Mouse (Mus musculus) adipocyte (in vitro differentiated cells): ENCODE data around the gene Comtd1.

Experiments
- DNase-seq: peaks from one replicate; pipeline ENCODE4 v3.0.0-alpha.2; 2016; ENCODE audit warnings: low spot score

Gene Comtd1

DNA sequence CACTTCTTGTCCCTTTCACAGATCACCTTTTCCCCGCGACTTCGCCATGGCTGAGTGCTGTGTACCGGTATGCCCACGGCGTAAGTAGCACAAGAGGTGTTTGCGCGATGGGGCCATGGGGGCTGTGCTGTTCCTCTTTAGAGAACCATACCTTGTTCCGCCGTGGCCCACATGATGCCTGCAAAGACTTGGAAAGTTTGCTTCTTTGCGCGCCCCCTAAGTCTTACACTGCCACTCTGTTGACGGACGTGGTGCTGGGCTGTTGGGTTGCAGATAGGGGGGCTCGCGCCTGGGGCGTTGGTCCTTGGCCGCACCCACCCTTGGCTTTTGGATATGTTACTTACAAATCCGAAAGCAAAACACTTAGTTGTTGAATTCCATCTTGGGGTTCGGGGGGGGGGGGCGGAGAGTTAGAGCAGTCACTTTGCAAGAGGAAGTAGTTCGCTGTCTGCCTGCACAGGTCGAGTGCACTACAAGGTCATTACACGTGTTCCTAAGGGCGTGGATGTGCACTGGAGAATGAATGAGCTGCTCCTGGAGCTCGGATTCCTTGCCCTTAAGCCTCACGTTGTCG lies 16.9 kb downstream of the Comtd1 start:
- no peak for DNase-seq

DNA sequence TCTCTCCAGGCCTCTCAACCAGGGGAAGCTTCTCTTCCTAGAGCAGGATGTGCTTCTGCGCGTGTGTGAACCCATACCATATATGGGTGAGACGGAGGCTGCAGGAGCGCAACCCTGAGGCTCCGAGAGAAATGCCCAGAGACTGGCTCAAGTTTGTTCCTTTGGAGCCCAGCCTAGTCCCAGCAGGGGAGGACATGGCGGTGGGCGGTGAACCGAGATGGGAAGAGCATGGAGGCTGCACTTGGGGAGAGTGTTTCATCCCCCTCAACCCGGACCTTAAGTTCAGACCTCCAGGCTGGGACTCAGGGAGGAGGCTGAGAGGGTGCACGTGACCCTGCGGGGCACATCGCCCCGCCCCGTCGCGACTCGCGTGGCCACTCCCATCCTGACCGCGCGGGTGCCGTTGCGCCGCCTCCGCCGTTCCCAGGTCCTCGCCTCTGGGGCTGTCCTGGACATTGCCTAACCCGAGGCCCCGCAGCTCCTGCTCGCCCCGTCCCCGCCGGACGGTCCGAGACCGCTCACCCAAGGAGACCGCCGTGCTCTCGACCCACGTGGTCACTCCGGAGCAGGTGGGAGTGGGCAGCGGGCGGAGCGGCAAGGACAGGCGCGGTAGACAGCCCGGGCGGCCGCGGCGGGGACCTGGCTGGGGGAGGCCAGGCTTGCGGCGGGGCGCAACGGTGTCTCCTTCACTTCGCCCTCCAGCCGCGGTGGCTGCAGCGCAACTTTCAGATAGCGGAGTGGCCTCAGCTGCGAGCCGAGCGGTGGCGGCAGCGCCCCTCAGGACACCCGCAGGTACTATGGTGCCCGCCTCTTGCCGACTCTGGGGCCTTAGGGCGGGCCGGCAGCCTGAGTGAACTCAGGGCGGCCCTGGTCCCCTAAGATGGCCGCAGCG lies 17.7 kb downstream of the Comtd1 start:
- peak; percentile 94 for DNase-seq

DNA sequence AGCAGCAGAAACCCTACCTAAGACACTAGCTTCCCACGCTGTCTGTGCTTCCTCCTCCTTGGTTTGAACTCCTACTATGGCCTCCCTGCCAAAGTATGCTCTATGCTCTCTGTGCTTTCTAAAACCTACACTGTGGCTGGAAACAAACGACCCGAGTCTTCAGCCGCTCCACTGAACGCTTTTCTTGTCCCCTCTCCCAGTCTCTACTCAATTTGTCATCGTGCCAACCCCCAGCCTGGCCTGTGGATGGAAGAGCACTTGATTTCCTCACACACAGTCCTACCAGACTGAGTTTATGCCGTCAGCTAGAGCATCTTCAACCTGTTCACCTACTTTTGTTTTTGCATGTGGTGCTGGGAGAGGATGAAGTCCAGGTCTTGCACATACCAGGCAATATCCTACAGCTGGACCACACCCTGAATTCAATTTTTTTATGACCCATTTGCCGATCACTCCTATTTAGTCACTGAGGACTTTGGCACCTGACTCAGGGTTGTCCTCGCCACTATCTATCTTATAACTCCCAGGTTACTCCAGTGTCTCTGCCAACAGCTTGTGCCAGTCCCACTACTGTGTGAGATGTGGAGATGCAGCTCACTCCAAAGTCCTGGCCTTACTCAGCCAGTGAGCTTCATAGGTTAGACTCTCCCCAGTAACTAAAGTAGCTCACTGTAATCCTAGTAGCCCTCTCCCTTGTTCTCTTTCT lies 22.8 kb downstream of the Comtd1 start:
- DNase-seq: peak; percentile 31

DNA sequence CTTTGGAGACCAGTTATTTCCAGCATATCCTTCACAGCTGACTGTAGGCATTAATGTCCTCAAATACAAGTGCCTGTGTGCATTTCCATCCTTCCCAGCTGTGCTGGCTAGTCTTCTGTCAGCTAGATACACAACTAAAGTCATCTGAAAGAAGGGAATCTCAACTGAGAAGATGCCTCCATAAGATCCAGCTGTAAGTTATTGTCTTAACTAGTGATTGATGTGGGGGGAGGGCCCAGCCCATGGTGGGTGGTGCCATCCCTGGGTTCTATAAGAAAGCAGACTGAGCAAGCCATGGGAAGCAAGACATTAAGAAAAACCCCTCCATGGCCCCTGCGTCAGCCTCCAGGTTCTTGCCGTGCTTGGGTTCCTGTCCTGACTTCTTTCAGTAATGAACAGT lies 23.8 kb downstream of the Comtd1 start, which contains the start of gene Vdac2:
Gene Vdac2 (plus strand): TSS at position 301 of the 400 bp plus-strand sequence.
- no peak for DNase-seq

DNA sequence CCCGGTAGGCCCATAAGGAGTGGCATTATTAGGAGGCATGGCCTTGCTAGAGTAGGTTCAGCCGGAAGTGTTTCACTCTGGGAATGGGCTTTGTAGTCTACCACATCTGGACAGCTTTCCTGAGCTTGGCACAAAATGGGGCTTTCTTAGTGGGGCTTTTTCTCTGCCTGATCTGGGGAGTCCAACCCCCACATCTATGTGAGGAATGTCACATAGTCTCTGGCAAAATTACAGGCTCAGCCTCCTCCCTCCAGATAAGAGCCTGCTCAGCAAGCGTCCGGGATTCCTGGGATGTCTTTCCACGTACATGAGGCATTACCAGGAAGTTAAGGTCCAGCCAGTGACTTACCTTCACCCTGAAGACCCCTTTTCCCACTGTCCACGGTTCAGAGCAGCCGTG lies 24.9 kb downstream of the Comtd1 start:
- DNase-seq: no peak

DNA sequence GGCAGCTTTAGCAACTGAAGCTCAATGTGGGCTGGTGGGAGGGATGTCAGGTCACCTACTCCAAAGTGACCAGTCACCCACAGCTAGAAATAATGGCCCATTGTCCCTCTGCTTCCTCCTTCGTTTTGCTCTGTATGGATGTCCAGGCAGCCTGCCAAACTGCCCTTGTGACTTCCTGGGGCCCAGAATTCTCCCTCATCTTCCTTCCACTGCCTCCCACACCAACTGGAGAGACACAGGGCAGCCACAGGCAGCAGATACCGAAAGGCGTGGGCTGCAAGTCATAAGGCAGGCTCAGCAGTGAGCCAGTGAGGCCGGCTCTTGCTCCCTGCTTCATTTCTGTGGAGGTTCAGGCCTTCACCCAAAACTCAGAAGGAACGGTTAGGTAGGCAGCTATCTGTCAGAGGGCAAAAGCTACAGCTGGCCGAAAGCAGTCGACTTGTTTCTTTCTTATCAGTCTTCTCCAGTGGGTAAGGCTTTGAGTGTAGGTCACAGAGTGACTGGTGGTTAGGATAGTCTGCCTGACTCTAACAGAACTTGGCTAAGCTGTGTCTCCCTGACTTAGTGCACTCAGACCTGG lies 25.9 kb downstream of the Comtd1 start:
- peak; percentile 86 for DNase-seq

DNA sequence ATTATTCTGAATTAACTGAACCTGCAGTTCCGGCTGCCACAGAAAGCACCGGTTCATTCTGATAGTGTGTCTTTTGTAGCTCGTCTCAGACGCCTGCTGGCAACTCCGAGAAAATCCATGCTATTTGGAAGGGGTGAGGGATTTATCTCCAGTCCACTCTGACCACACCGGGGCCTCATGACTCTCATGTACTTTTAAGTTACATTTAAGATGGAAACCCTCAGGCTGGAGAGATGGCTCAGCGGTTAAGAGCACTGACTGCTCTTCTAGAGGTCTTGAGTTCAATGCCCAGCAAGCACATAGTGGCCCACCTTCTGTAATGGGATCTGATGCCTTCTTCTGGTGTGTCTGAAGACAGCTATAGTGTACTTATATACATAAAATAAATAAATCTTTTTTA lies 26.5 kb downstream of the Comtd1 start:
- no peak for DNase-seq

DNA sequence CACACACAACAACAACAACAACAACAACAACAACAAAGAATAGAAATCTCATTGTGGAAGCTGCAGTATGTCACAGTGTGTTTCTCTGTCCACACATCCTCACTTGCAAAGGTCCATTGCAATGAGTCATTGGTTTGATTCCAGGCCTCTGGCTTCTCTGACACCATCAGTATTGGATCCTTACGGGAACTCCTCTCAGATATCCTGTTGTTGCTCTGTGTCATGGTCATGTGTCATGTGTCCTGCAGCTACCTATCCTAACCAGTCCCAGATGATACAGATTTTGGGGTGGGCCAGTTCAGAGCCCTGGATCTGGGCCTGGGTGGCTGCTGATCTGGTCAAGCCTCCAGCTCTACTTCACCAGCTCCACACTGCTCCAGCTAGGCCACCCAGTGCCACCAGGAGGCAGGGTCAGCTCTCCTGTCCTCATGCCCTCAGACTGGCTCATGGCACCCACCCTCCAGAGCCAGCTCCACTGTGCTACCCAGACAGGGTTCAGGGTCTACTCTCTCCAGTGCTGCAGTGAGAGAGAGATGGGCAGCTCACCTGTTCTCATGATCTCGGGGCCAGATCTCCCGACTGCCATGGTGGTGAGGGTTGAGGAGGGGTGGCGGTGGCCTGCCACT lies 27.8 kb downstream of the Comtd1 start:
- peak; percentile 60 for DNase-seq

DNA sequence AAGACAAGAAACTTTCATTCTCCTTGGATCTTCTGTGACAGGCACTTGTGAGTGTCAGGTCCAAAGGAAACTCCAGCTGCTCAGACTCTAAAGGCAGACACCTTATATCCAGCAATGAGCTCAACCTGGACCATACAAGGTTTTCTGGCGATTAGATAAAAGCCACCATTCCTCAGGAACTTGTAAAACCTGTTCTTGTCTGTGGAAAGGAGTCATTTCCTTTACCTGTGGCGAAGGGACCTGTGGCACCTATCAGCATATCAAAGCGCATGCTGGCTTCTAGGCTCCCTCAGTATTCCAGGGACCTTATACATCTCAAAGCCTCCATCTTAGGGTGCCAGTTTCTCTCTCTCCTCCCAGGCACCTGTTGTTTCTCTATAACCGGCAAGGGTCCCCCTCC lies 31.3 kb downstream of the Comtd1 start:
- DNase-seq: no peak

DNA sequence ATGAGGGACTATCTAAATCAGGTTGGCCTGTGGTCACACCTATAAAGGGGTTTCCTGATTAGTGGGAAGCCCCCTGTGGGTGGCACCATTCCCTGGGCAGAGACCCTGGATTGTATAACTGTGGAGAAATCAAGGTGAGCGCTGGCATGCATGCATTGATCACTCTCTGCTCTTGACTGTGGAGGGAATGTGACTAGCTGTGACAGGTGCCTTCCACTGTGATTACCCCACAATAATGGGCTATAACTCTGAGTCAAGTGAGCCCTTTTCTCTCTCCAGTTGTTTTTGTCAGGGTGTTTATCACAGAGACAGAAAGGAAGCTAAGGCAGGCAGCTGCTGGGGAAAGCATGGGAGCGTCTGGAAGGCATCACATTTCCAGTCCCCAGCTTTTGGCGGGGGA lies 32.5 kb downstream of the Comtd1 start:
- no peak for DNase-seq

DNA sequence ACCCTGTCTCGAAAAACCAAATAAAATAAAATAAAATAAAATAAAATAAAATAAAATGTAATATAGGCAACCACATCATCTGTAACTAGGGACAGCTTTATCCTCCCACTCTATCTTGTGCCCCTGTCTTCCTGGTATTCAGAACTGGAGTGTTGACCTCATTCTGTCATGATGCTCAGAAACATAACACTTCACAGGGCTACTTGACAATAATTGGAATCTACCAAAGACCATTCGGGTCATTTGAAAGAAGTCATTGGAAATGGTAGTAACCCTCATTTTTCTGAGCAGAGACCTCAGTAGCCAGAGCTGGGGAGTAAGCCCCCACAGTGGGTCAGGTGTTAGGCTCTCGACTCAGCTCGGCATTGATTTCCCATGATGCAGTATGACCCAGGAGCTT lies 34.2 kb downstream of the Comtd1 start:
- DNase-seq: no peak

DNA sequence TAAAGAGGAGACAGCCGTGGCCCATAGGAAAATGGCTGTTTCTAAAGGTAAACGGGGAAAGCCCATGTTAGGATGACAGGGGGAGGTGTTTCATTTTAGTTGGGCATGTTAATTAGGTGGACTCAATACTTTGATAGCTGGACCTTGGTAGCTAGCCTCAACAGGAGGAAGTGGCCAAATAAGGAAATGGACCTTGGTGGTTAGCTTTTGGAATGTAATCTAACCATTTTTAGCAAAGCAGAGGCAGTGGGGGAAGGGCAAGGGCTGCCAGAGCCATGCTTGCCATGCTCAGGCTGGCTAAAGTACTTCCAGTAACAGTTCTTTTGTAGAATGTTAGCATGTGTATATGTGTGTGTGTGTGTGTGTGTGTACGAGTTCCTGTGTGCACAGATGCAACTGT lies 34.9 kb downstream of the Comtd1 start:
- no peak for DNase-seq

DNA sequence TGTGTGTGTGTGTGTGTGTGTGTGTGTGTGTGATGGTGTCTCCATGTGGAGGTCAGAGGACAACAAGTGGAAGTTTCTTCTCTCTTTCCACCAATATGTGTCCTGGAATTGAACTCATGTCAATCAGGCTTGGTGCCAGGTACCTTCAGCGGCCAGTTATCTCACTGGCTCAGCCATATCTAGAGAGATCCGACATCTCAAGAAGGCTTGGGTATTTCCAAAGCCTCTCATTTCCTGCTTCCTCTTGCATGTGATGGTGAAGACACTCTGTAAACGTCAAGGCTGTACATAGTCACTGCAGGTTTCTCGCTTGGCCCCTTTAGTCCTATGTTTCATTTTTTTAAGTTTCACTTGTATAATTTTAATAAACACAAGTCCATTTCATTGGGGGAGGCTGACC lies 35.6 kb downstream of the Comtd1 start:
- no peak for DNase-seq

DNA sequence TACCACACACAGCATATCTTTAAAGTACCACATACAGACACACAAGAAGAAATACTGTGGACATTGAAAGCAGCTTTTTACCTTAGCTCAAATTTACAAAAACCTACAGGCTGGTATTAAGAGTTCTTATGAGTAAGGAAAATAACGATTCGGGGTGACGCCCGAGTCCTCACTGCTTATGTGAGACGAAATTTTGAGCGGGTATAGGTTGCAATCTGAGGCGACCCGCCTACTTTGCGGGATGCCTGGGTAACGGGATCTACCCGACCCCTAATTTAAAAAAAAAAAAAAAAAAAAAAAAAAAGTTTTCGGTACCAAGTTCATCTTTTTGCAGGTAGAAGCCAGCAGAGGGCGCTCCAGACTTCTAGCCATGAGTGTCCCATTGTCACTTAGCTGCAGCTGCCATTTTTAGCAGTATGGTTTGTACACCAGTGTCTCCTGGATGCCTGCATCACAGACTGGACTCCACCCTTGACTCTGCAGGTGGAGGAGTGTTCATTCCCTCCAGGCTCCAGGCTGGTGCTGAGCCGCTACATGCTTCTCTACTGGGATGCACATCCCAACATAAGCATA lies 36.1 kb downstream of the Comtd1 start:
- DNase-seq: peak; percentile 90

DNA sequence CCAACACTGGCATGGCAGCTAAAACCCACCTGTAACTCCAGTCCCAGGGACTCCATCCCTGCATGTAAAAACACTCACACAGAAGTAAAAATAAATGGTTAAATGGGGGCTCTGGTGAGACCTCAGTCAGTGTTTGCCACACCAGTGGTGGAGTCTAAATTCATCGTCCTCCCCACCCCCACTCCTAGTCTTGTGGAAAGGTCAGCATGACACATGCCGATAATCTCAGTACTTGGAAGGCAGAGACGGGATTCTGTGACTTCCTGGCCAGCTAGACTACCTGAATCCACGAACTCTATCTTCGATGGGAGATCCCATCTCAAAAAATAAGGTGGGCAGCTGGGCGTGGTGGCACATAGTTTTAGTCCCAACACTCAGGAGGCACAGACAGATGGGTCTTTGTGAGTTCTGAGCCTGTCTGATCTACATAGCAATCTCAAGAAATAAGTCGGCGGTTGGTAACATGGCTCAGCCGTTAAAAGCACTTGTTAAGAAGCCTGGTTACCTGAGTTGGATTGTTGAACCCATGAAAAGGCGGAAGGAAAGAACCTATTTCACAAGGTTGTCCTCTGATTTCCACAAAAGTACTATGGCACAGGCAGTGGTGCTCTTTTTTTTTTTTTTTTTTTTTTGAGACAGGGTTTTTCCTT lies 36.9 kb downstream of the Comtd1 start:
- DNase-seq: no peak

DNA sequence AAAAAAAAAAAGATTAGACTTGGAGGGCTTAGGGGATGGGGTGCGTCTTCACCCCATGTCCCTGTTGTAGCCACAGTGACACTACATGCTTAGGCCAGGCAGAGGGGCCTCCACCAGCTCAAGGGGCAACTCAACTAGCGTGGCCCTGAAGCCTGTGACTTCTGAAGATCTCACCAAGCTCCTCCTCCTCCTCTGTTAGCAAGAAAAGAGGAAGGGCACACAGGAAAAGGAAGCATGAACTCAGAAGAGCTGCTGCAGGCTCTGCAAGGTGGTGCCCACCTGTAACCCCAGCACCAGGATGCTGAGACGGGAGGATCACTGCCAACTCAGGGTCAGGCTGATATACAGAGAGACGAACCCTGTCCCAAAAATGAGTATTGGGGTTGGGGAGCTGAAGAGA lies 37.5 kb downstream of the Comtd1 start:
- DNase-seq: no peak

DNA sequence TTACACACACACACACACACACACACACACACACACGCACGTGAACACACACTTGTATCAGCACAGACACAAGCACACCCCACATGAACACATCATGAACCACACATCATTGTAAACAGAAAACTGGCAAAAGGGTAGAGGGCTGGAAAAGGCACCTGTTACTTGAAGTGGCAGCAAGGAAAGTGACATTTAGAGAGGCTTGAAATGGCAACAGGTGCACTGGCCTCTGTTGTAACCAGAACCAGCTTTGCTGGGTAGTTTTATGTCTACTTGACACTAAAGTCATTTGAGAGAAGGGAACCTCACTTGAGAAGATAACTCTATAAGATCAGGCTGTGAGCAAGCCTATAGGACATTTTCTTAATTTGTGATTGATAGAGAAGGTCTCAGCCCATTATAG lies 39.4 kb downstream of the Comtd1 start:
- DNase-seq: no peak

DNA sequence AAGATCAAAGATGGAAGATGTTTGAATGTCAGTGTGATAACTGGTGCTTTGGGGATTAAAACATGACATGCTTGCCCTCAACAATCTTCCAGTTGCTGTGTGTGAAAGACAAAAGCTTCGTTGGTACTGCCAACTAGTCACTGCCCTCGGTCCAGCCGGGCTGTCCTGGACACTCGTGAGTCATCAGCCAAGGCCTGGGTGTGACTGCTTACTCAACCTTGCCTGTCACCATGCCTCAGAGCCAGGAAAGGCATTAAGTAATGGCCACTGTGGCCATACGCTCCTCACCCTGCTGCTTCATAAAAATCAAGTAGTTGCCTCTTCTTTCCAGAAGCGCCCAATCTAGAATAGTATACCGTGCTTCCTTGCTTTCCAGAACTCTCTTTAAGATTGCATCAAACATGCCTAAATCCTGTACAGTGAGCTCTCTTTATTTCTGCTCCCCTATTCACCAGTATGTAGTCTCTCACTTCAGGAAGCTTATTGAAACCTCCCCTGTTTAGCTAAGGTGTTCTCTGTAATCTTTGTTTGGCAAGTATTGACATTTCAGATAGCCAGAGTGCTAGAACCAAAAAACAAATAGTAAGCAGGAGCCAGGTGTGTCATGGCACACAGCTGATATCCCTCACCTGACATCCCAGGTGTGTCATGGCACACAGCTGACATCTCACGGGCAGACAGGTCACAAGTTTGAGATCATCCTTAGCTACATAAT lies 40.4 kb downstream of the Comtd1 start:
- DNase-seq: peak; percentile 65

DNA sequence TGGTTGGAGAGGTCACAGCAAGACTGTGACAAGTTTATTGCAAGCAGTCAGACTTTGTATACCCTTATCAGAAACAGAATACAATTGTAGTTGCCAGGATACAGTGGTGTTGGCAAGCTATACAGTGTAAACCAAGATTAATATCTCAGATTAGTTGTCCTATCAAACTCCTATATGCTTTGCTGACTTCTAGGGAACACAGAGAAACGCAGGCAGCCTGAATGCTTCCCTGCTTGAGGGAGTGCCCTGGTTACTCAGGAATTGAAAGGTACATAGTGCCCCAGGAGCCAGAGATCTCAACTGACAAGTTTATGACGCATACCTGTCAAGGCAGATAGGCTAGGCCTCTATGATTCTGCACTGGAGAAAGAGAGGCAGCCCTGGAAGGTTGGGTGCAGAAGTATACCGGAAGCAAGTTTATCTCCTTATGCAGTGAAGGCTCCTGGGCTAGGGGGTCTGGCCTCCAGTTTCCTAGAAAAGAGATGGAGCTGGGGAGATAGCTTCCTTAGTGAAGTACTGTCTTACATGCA lies 42.1 kb downstream of the Comtd1 start:
- no peak for DNase-seq

DNA sequence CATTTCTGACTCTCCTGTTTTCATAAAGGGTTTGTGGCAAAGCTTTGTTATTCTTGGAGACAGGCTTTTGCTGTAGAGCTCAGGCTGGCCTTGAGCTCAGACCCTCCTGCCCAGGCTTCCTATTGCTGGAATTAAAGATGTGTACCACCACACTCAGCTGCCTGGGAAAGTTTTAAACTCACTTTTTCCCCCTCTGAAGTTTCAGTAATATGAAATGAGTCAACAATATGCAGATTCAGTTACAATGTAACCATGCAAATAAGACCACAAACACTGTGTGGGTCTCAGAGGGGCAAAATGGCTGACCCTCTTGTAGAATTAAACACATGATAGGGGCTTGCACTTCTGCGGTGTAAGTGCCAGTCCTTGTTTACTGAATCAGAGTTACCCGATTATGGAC lies 42.6 kb downstream of the Comtd1 start:
- DNase-seq: no peak
